Mouse (Mus musculus): ENCODE measurements around the gene Pde8b.

DNA sequence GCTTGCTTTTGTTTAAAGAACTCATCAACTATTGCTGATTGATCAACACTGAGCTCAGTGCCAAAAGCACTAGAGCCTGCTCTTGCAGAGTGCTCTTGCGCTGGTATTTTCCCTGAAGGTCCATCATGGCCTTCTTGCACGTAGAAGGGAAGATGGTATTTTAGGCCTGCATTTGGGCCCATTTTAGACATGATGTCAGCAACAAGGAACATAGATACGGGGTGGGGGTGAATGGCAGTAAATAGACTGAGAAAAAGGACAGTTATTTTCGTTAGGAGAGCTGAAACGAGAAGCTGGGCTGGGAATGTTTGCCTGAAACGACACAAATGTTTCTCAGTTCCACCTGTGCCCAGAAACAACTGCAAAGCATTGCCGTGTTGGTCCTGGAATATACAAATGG is 91.2 kb downstream of the Pde8b start:
- no peak for TF ChIP-seq CTCF (IDR thresholded peaks at IDR 0.05; ENCODE audit: low read depth, low read length)
- no peak for TF ChIP-seq EP300 (IDR thresholded peaks at IDR 0.05; ENCODE audit: insufficient read depth, low read depth, low read length)

Measured in ES-Bruce4 (cell line).